Mouse (Mus musculus): ENCODE data around the gene Hoxc12. TPM values are rescaled to one million over a fixed set of nuclear protein-coding genes. Genes with fewer than 3 reads are reported as not detected.

Gene Hoxc12
- total and polyA plus RNA-seq, 3 experiments: not detected

DNA sequence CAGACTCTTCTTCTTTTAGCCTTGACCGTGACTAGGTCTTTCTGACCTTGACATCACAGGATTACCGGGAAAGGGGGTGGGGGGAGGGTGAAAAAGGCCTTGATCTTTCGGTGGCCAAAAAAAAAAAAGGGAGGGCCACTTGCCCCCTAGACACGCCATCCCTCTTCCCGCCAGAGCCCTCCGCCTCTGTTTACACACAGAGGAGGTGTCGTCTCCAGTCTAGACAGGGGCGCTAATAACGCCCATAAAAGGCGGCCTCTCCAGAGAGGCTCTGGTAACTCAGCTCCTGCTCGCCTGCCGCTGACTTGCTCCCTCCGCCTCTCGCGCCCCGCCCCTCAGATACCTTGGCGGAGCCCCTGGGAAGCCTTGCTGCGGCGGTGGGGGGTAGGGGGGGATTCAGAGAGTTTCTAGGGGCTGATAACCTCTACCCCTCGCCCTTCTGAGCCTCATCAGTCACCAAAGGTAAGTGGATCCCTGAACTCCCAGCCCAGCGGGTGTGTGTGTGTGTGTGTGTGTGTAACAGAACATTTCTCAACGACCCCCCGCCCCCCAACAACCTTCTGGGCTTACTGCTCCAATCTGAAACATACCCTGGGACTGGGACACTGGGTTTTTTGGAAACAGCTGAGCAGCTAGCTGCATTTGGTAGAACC lies 4.7 kb upstream of the Hoxc12 start:
- no peak for TF ChIP-seq ELF1 (IDR thresholded peaks at IDR 0.05; ENCODE audit: low read depth, low read length)
- TF ChIP-seq GATA1 (IDR thresholded peaks at IDR 0.05; ENCODE audit: low read depth, low read length): no peak
- no peak for TF ChIP-seq CTCF (IDR thresholded peaks at IDR 0.05 in 2 of 3, conservative IDR thresholded peaks at IDR 0.05 in 1 of 3; ENCODE audit: control insufficient read depth in 1 of 3, insufficient read depth in 1 of 3, low read depth in 2 of 3, low read length in 3 of 3, poor library complexity in 1 of 3, severe bottlenecking in 1 of 3)
- no peak for TF ChIP-seq CHD1 (IDR thresholded peaks at IDR 0.05; ENCODE audit: low read depth, low read length)
- no peak for TF ChIP-seq NRF1 (IDR thresholded peaks at IDR 0.05; ENCODE audit: insufficient read depth, low read depth, low read length, poor library complexity, severe bottlenecking)
- TF ChIP-seq USF1 (IDR thresholded peaks at IDR 0.05; ENCODE audit: low read depth, low read length): no peak
- TF ChIP-seq UBTF (IDR thresholded peaks at IDR 0.05; ENCODE audit: borderline replicate concordance, insufficient read depth, low read depth, low read length): no peak
- TF ChIP-seq MYC (IDR thresholded peaks at IDR 0.05; ENCODE audit: low read depth, low read length): no peak
- TF ChIP-seq NELFE (IDR thresholded peaks at IDR 0.05; ENCODE audit: low read depth, low read length): no peak
- no peak for TF ChIP-seq USF2 (IDR thresholded peaks at IDR 0.05; ENCODE audit: borderline replicate concordance in 1 of 2, insufficient read depth in 1 of 2, low read depth in 1 of 2, low read length in 2 of 2)
- no peak for TF ChIP-seq JUND (IDR thresholded peaks at IDR 0.05; ENCODE audit: low read depth, low read length)
- no peak for TF ChIP-seq MAZ (IDR thresholded peaks at IDR 0.05; ENCODE audit: low read depth, low read length)
- no peak for TF ChIP-seq POLR2AphosphoS5 (IDR thresholded peaks at IDR 0.05; ENCODE audit: borderline replicate concordance, low read depth, low read length)
- no peak for TF ChIP-seq TCF12 (IDR thresholded peaks at IDR 0.05; ENCODE audit: low read depth, low read length)
- TF ChIP-seq BHLHE40 (IDR thresholded peaks at IDR 0.05; ENCODE audit: borderline replicate concordance, low read depth, low read length): no peak
- no peak overlapping the region for H3K9ac ChIP-seq (ENCODE audit: control insufficient read depth, low read depth, low read length, poor library complexity, severe bottlenecking)
- no peak for DNase-seq (ENCODE audit: low read depth, low spot score)

GRCm38 (mm10) chr15:102934438-102934837 lies 2.1 kb upstream of the Hoxc12 start:
- H3K9ac ChIP-seq (ENCODE audit: control insufficient read depth, low read depth, low read length, poor library complexity, severe bottlenecking): no peak overlapping the region
- H3K9me3 ChIP-seq (replicated peaks; ENCODE audit: insufficient read depth, low read length): no peaks in the 10 kb centered on the region
- H3K4me3 ChIP-seq (ENCODE audit: control insufficient read depth in 1 of 2, insufficient read depth in 1 of 2, low read depth in 2 of 2, low read length in 2 of 2): no peak overlapping the region
- peaks cover 9% of the 10 kb centered on the region in 2 experiments for H3K27me3 ChIP-seq (ENCODE audit: control insufficient read depth in 1 of 2, insufficient read depth in 2 of 2, low read length in 2 of 2)
- H3K79me2 ChIP-seq (ENCODE audit: control insufficient read depth, insufficient read depth, low read length, poor library complexity): no peaks in the 10 kb centered on the region
- H3K27ac ChIP-seq (ENCODE audit: control insufficient read depth, low read depth, low read length): no peak overlapping the region
- no peak for TF ChIP-seq JUND (IDR thresholded peaks at IDR 0.05; ENCODE audit: low read depth, low read length)
- no peak for TF ChIP-seq MYC (IDR thresholded peaks at IDR 0.05; ENCODE audit: low read depth, low read length)
- TF ChIP-seq ZC3H11A (IDR thresholded peaks at IDR 0.05; ENCODE audit: low read depth, low read length): no peak
- TF ChIP-seq ZNF384 (IDR thresholded peaks at IDR 0.05; ENCODE audit: low read depth, low read length): no peak
- no peak for TF ChIP-seq ZMIZ1 (IDR thresholded peaks at IDR 0.05; ENCODE audit: low read depth, low read length)
- no peak for TF ChIP-seq POLR2A (IDR thresholded peaks at IDR 0.05; ENCODE audit: control insufficient read depth in 1 of 2, insufficient read depth in 1 of 2, low read depth in 1 of 2, low read length in 2 of 2, poor library complexity in 1 of 2)
- no peak for TF ChIP-seq UBTF (IDR thresholded peaks at IDR 0.05; ENCODE audit: borderline replicate concordance, insufficient read depth, low read depth, low read length)
- TF ChIP-seq KAT2A (conservative IDR thresholded peaks at IDR 0.05; ENCODE audit: low read depth, low read length): no peak
- no peak for TF ChIP-seq ZKSCAN1 (IDR thresholded peaks at IDR 0.05; ENCODE audit: low read depth, low read length)
- TF ChIP-seq E2F4 (IDR thresholded peaks at IDR 0.05; ENCODE audit: borderline replicate concordance, low read depth, low read length): no peak
- no peak for TF ChIP-seq SIN3A (IDR thresholded peaks at IDR 0.05; ENCODE audit: low read length)
- no peak for TF ChIP-seq MAX (IDR thresholded peaks at IDR 0.05; ENCODE audit: low read length)
- TF ChIP-seq GABPA (IDR thresholded peaks at IDR 0.05; ENCODE audit: low read depth, low read length): no peak
- no peak for TF ChIP-seq USF1 (IDR thresholded peaks at IDR 0.05; ENCODE audit: low read depth, low read length)
- no peaks in the 10 kb centered on the region for H3K4me1 ChIP-seq (ENCODE audit: control insufficient read depth in 1 of 2, insufficient read depth in 2 of 2, low read length in 2 of 2)
- no peak for DNase-seq (ENCODE audit: low read depth, low spot score)
- no peaks in the 10 kb centered on the region for H3K36me3 ChIP-seq (ENCODE audit: control insufficient read depth in 1 of 2, insufficient read depth in 2 of 2, low read length in 2 of 2)

More for the DNA sequence above, 4.7 kb upstream of the Hoxc12 start:
- H3K27ac ChIP-seq (ENCODE audit: control insufficient read depth, low read depth, low read length): no peak overlapping the region
- no peak overlapping the region for H3K4me3 ChIP-seq (ENCODE audit: control insufficient read depth in 1 of 2, insufficient read depth in 1 of 2, low read depth in 2 of 2, low read length in 2 of 2)
- H3K79me2 ChIP-seq (ENCODE audit: control insufficient read depth, insufficient read depth, low read length, poor library complexity): no peaks in the 10 kb centered on the region
- no peaks in the 10 kb centered on the region for H3K36me3 ChIP-seq (ENCODE audit: control insufficient read depth in 1 of 2, insufficient read depth in 2 of 2, low read length in 2 of 2)
- peaks cover 13% of the 10 kb centered on the region in 2 experiments for H3K27me3 ChIP-seq (ENCODE audit: control insufficient read depth in 1 of 2, insufficient read depth in 2 of 2, low read length in 2 of 2)
- H3K9me3 ChIP-seq (replicated peaks; ENCODE audit: insufficient read depth, low read length): no peaks in the 10 kb centered on the region
- H3K4me1 ChIP-seq (ENCODE audit: control insufficient read depth in 1 of 2, insufficient read depth in 2 of 2, low read length in 2 of 2): no peaks in the 10 kb centered on the region

Data from MEL (cell line).